ENCODE assay signal across 8 mouse cellular contexts in genomic region chr13:110018431-110018901, GRCm38 (mm10).
DNase-seq lines count a peak whose midpoint lies in the region; ATAC-seq lines count a peak whose summit lies in the region.

No protein-coding gene starts in this region.

- H3K4me1 ChIP-seq in intestine, embryonic 14.5 days (replicated peaks; ENCODE audit: control insufficient read depth, insufficient read depth, low read length), result 0 out of 2 replicates have a peak, but pooled peaks cover 8% of the 10 kb centered on the region

- H3K4me2 ChIP-seq in intestine, embryonic 14.5 days (ENCODE audit: low read length), result peak overlapping the region; percentile 60

- H3K27me3 ChIP-seq in intestine, embryonic 14.5 days (replicated peaks; ENCODE audit: control insufficient read depth, insufficient read depth, low read length), result no peaks in the 10 kb centered on the region

- no peaks in the 10 kb centered on the region for H3K36me3 ChIP-seq in intestine, embryonic 14.5 days (ENCODE audit: control insufficient read depth, insufficient read depth, low read length)

- intact Hi-C loops in gastrocnemius, postnatal 14 days (cut with DNase I; ENCODE audit: low total_unique reads), result loop anchor here (5.0 to 10.0 kb wide), 2 partner anchors 64 to 96 kb away; no protein-coding TSS in a partner anchor
- intact Hi-C loops in left cerebral cortex, postnatal 10 days (cut with DNase I), result loop anchor here (2.0 to 5.0 kb wide), 2 partner anchors 92 to 241 kb away; no protein-coding TSS in a partner anchor

- ATAC-seq in common myeloid progenitor, adult 5-6 weeks (replicated peaks; ENCODE audit: low read depth, poor library complexity, severe bottlenecking), result peak; percentile 96
- peak; percentile 81 for ATAC-seq in intestine, embryonic 14.5 days (replicated peaks; ENCODE audit: low FRiP score, low TSS enrichment, low read depth)
- ATAC-seq in megakaryocyte-erythroid progenitor cell, adult 5-6 weeks (replicated peaks; ENCODE audit: low FRiP score, low TSS enrichment, poor library complexity, severe bottlenecking), result peak; percentile 89

- no peak overlapping the region for H3K9ac ChIP-seq in intestine, embryonic 14.5 days (ENCODE audit: low read length)

- peak; percentile 96 for DNase-seq in ZHBTc4 (ENCODE audit: low read depth, low spot score)
- peak; percentile 70 for DNase-seq in gastrocnemius, postnatal 14 days
- peak; percentile 89 for DNase-seq in intestine, embryonic 14.5 days (ENCODE audit: low spot score)
- peak; percentile 84 to 86 for DNase-seq in left cerebral cortex, postnatal 10 days (ENCODE audit: extremely low spot score in 1 of 2, low spot score in 2 of 2)
- DNase-seq in right cerebral cortex, postnatal 14 days, result peak; percentile 88
- DNase-seq in urinary bladder, postnatal 25 days (ENCODE audit: low spot score), result peak; percentile 68

- no peak overlapping the region for H3K27ac ChIP-seq in intestine, embryonic 14.5 days (ENCODE audit: low read depth)

- under 1% methylated on average over 17 of the region's 17 CpGs for WGBS in intestine, embryonic 14.5 days

- no peaks in the 10 kb centered on the region for H3K9me3 ChIP-seq in intestine, embryonic 14.5 days (ENCODE audit: control insufficient read depth, low read length)

- H3K4me3 ChIP-seq in intestine, embryonic 14.5 days (ENCODE audit: low read depth, low read length), result peak overlapping the region; percentile 23
